Mouse (Mus musculus): Measurements from ENCODE around the gene Stk33. TPM values are rescaled to one million over a fixed set of nuclear protein-coding genes. Genes with fewer than 3 reads are reported as not detected.

Gene Stk33
- total RNA-seq, 2 experiments from 2014 or later: 4.5 to 20.8 TPM

DNA sequence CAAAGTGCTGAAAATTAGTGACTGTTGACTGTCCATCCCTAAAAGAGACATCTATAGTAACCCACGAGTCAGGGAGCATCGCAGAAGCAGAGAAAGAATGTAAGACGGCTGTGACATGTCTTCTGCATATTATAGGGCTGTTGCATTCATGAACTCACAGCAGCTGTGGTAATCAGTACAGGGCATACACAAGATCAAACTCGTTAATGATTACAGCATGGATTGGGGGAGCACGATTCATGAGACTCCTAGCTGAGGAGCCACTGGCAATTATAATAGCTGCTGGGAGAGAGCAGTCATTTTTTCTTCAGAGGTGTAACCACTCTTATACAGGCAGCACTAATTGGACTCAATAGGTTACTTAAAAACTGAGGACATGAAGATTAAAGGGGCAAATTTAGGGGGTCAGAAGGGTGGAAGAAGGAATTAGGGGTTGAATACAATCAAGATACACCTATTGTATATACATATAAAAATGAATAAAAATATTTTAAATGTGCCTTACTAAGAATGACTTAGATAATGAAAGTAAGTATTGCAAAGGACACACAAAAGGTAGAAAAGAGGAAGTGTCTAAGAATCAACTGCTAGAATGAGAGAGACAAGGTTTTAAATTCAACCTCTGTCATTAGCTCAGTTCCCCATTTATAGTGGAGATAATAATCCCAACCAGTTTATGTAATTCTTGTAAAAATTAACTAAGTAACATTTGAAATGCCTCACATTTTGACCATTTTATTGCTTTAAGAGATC is 80.3 kb downstream of the Stk33 start:
- no peak for DNase-seq (ENCODE audit: low spot score)

GRCm38 (mm10) chr7:109357877-109358276 is 81.0 kb downstream of the Stk33 start:
- no peak for DNase-seq (ENCODE audit: low spot score)

GRCm38 (mm10) chr7:109347241-109347640 is 91.6 kb downstream of the Stk33 start:
- no peak for DNase-seq (ENCODE audit: low spot score)

GRCm38 (mm10) chr7:109331722-109332121 is 107.2 kb downstream of the Stk33 start:
- no peak for DNase-seq (ENCODE audit: low spot score)

DNA sequence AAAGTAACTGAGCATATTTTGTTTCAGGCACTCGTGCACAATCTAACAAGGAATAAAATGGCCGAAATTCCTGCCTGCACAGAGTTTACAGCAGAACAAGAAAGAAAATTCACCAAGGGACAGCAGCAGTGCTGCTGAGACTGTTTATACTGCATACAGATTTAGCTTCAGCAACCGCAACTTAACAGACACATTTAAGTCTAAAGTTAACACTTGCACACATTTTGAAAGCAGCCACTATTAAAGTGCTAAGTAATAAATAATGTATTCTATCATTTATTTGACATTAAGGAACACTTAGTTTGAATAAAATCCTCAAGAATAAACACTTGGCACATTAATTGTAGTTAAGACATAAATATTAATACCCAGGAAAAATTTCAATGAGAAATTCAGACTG is 110.1 kb downstream of the Stk33 start:
- DNase-seq (ENCODE audit: low spot score): no peak

- DNase-seq (ENCODE audit: low spot score): no peak
These were observed 112.1 kb downstream of the Stk33 start for GRCm38 (mm10) chr7:109326813-109327212.

- DNase-seq (ENCODE audit: low spot score): no peak
These were observed 113.2 kb downstream of the Stk33 start for GRCm38 (mm10) chr7:109325731-109326130.

GRCm38 (mm10) chr7:109325169-109325568 is 113.7 kb downstream of the Stk33 start:
- no peak for DNase-seq (ENCODE audit: low spot score)

DNA sequence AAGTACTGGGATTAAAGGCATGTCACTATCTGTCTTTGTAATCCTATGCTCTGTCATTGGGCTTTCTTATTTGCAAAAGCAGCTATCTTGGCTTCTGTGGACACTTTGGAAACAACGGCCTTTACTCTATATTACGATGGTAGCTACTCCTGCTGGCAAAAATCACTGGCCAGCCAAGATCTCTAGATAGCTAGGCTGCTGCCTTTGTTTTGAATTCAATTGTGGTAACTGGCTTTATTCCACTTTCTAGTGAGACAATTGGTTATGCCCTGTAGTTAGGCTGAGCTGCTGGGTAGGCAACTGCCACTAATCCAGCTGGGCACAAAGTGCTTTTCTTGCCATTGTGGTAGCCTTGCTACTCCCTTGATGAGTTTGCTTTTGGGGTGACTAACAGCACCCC is 129.4 kb downstream of the Stk33 start:
- DNase-seq (ENCODE audit: low spot score): no peak

DNA sequence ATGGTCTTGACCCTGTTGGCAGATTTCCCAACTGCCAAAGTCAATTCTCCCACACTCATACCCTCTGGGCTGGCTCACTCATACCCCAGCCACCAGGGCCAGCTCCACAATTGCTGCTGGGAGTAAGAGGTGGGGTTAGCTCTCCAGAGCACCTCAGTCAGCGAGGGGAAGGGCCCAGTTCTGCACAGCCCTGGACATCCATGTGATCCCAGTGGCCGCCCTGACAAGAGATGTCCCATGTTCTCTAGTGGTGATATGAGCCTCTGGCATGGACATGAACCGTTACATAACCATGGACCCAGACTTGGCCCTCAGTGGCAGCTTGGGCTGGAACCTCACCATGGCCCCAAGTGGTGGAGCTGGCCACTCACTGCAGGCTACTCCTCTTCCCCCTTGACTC is 143.1 kb downstream of the Stk33 start:
- DNase-seq (ENCODE audit: low spot score): no peak

- DNase-seq (ENCODE audit: low spot score): no peak
These were observed 143.5 kb downstream of the Stk33 start for GRCm38 (mm10) chr7:109295351-109295750.

GRCm38 (mm10) chr7:109290501-109290900 is 148.4 kb downstream of the Stk33 start:
- DNase-seq (ENCODE audit: low spot score): no peak

DNA sequence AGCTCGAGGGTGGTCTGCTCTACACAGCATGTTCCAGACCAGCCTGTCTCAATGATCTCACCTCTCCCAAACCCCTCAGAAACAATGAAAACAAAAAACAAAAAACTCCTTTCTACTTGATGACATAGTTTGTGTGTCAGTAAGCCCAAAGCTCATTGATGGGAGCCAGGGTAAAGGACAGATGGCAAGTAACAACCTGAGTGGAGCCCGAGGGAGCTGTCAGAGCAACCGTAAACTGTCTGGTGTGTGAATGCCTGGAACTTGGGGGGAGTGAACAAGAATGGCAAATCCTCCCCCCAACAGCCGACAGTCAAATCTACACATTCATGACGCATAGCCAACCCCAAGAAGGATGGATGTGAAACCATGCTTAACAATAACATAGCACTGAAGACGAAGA is 149.8 kb downstream of the Stk33 start:
- no peak for DNase-seq (ENCODE audit: low spot score)

DNA sequence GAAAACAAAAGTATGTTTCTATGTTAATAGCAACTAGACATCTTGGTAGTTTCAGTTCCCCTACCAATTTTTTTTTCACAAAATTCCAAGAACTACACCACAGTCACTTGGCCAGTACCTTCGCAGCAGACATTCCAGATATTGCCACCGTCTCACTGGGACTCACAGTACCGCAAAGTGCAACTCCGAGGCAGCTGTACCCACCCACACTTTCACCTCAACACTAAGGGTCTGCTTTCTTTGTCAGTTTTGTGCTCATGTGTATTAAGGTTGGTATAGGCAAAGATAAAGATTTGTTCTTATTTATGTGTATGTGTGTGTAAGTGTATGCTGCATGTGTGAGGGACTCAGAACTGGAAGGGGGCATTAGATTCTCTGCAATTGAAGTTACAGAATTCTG is 156.8 kb downstream of the Stk33 start:
- no peak for DNase-seq (ENCODE audit: low spot score)

- DNase-seq (ENCODE audit: low spot score): peak; percentile 5
These were observed 162.3 kb downstream of the Stk33 start for GRCm38 (mm10) chr7:109276622-109277021.

- DNase-seq (ENCODE audit: low spot score): no peak
These were observed 163.0 kb downstream of the Stk33 start for GRCm38 (mm10) chr7:109275901-109276300.

GRCm38 (mm10) chr7:109275151-109275550 is 163.7 kb downstream of the Stk33 start:
- DNase-seq (ENCODE audit: low spot score): no peak

DNA sequence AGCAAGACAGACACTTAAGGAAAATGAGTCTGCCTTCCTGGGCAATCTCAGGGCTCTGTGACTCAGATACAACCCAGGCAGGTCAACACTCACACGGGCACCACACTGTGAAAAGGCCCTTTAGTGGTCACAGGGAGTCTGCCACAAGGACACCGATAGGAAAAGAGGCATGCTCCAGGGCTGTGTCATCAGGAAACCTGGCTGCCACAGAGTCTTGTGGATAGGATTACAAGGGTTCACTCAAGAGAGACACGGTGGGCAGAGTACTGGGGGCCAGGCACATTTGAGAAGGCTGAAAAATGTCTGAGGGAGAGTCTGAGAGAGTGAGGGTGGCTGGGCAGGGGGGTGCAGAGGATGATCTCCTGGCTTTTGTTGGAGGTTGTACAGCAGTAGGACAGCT is 164.6 kb downstream of the Stk33 start:
- DNase-seq (ENCODE audit: low spot score): no peak

- DNase-seq (ENCODE audit: low spot score): no peak
These were observed 169.8 kb downstream of the Stk33 start for GRCm38 (mm10) chr7:109269046-109269445.

GRCm38 (mm10) chr7:109267370-109267769 is 171.5 kb downstream of the Stk33 start:
- DNase-seq (ENCODE audit: low spot score): no peak

GRCm38 (mm10) chr7:109266181-109266580 is 172.7 kb downstream of the Stk33 start:
- no peak for DNase-seq (ENCODE audit: low spot score)

GRCm38 (mm10) chr7:109265606-109266005 is 173.3 kb downstream of the Stk33 start:
- DNase-seq (ENCODE audit: low spot score): no peak

DNA sequence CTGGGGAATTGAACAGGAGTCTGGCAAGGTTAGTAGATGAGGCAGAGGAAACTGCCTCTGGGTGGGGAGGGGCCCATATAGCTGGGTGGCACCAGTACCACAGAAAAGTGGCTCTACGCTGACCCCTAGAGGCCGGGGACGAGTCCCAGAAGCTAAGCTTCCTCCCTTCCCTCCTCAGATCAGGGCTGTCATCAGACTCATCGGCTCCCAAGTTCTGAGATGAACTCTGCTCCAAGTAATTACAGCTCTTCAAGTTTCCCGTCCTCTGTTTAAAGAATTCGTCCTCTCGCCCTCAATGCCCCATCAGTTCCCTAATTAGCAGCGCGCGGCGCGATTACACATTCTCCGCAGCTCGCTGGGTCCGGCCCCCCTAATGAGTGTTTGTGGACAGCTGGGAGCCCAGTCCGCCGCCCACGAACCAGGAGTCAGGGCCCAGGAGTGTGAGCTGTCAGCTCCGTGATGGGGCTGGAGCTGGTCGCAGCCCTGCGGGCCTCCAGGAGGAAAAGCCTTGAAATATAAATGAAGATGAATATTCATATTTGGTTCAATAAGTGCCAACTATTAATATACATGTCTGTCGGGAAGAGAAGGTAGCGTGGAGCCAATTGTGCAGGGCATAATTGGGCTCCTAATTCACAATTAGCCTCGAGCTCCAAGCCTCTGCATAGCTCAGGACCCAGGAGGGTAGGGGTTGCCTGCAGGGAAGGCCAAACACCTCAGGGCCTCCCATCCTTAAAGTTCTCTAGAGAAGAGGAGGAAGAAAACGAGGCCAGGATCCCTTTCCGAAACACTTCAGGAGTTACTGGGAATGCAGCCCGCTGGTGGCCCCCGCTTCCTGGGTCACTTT is 183.2 kb downstream of the Stk33 start:
- peak; percentile 31 for DNase-seq (ENCODE audit: low spot score)
